Mouse (Mus musculus) megakaryocyte, embryonic 14.5 days (primary cell): ENCODE measurements at regions not wholly inside any gene's neighbourhood (a gene's known extent, or its start where the extent isn't known, plus 50 kb on each side); places are given as distances from the start of the nearest gene placed in this dataset.

Source experiments
- FLI1 ChIP-seq: IDR thresholded peaks from 2 replicates; pipeline ENCODE4 v1.6.1; 2012; ENCODE audit warnings: low read length, inconsistent platforms, mixed read lengths
- GATA1 ChIP-seq: IDR thresholded peaks from 3 replicates; pipeline ENCODE4 v1.6.1; 2012; ENCODE audit warnings: mixed read lengths, low read length, inconsistent platforms, borderline replicate concordance

- TF ChIP-seq GATA1 (no peak), FLI1 (no peak)
These were observed 243.4 kb downstream of the Rpl36a-ps1 start for GRCm38 (mm10) chr14:98750766-98751165.
